Mouse (Mus musculus) lung, embryonic 15.5 days (tissue): ENCODE measurements around the gene Ppbp. TPM values are rescaled to one million over a fixed set of nuclear protein-coding genes. Genes with fewer than 3 reads are reported as not detected.

ENCODE experiments used
- ATAC-seq: fragments of 200-750 bp; cut with Nextera tagmentation; 2 replicates; pipeline ENCODE4 v1.8.0; 2017; ENCODE audit warnings: moderate number of reproducible peaks, borderline replicate concordance; ENCODE audit not compliant: low FRiP score, low TSS enrichment; ENCODE audit errors: extremely low read depth
- H3K27ac ChIP-seq: fragments of 300-500 bp; sonication (generic); 2 replicates; pipeline ENCODE4 v1.5.1; 2015; ENCODE audit warnings: moderate library complexity, mild to moderate bottlenecking, inconsistent platforms
- H3K27me3 ChIP-seq: fragments of 300-500 bp; sonication (generic); 2 replicates; pipeline ENCODE4 v1.6.1; 2015; ENCODE audit warnings: inconsistent platforms
- H3K36me3 ChIP-seq: fragments of 300-500 bp; sonication (generic); 2 replicates; pipeline ENCODE4 v1.6.1; 2015; ENCODE audit warnings: inconsistent platforms
- H3K4me1 ChIP-seq: fragments of 300-500 bp; sonication (generic); 2 replicates; pipeline ENCODE4 v1.6.1; 2015; ENCODE audit warnings: inconsistent platforms
- H3K4me2 ChIP-seq: fragments of 300-500 bp; sonication (generic); 2 replicates; pipeline ENCODE4 v1.6.1; 2015; ENCODE audit warnings: inconsistent platforms, mild to moderate bottlenecking, moderate library complexity
- H3K4me3 ChIP-seq: fragments of 300-500 bp; sonication (generic); 2 replicates; pipeline ENCODE4 v1.5.1; 2015; ENCODE audit warnings: mild to moderate bottlenecking, inconsistent platforms
- H3K9ac ChIP-seq: fragments of 300-500 bp; sonication (generic); 2 replicates; pipeline ENCODE4 v1.6.1; 2015; ENCODE audit warnings: inconsistent platforms
- H3K9me3 ChIP-seq: fragments of 300-500 bp; sonication (generic); 2 replicates; pipeline ENCODE4 v1.6.1; 2016; ENCODE audit warnings: inconsistent platforms
- WGBS: fragments of 180-500 bp; shearing (Covaris S2); methylation state at CpG from one replicate; pipeline ENCODE4 v1.1.7; 2015; 5-methylcytosine and 5-hydroxymethylcytosine counted together
- polyA plus RNA-seq: library from polyadenylated mRNA; unstranded; fragments of >200 nt; fragmentation: Nextera tagmentation; extraction: Ambion mirVana; gene quantifications from 2 replicates; pipeline ENCODE4 v1.2.1, GENCODE M21; 2015

Ppbp gene
- polyA plus RNA-seq, result 5.0 and 7.8 TPM in 2 replicates

DNA sequence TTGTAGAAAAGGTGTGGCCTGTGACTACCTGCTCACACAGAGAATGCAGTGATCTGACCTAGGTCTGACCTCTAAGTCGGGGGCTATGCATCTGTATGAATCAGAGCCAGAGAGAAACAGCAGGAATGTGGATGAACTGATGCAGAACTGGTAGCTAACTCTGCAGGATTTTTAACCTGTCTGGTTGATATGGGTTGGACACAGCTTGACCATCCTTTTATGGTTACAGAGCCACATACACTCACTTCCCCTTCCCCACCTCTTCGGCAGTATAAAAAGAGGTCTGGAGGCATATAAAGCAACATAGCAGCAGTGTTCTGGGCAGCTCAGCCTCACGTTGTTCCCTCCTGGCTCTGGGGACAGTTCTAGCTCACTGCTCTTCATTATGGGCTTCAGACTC lies at the start of gene Ppbp:
Ppbp (plus strand) TSS at position 301 of the 400 bp plus-strand sequence.
- Histone ChIP-seq H3K4me2 (no peak within 1 kb of the TSS), H3K9me3 (no peaks in the 10 kb centered on the region), H3K27me3 (no peaks in the 10 kb centered on the region), H3K36me3 (no peaks in the 10 kb centered on the region), H3K9ac (no peak within 1 kb of the TSS), H3K4me1 (peaks cover 28% of the 10 kb centered on the region), H3K4me3 (no peak within 1 kb of the TSS), H3K27ac (no peak within 1 kb of the TSS)
- no peak for ATAC-seq
- 55% methylated on average over 3 of the region's 3 CpGs for WGBS

- Histone ChIP-seq H3K27ac (no peak overlapping the region), H3K9ac (no peak overlapping the region), H3K4me2 (no peak overlapping the region), H3K27me3 (no peaks in the 10 kb centered on the region), H3K9me3 (no peaks in the 10 kb centered on the region), H3K4me1 (no peaks in the 10 kb centered on the region), H3K36me3 (no peaks in the 10 kb centered on the region), H3K4me3 (no peak overlapping the region)
- 82% methylated on average over 3 of the region's 3 CpGs for WGBS
- ATAC-seq, result no peak
These were observed 45.7 kb upstream of the Ppbp start for GRCm38 (mm10) chr5:90722656-90723055.

GRCm38 (mm10) chr5:90728254-90728653 lies 40.1 kb upstream of the Ppbp start:
- no peak for ATAC-seq
- H3K4me3 ChIP-seq, result no peak overlapping the region
- WGBS, result 44% methylated on average over 3 of the region's 3 CpGs
- no peak overlapping the region for H3K27ac ChIP-seq
- no peaks in the 10 kb centered on the region for H3K36me3 ChIP-seq
- no peak overlapping the region for H3K4me2 ChIP-seq
- H3K9me3 ChIP-seq, result no peaks in the 10 kb centered on the region
- H3K4me1 ChIP-seq, result 0 out of 2 replicates have a peak, but pooled peaks cover 3% of the 10 kb centered on the region
- no peak overlapping the region for H3K9ac ChIP-seq
- H3K27me3 ChIP-seq, result no peaks in the 10 kb centered on the region

DNA sequence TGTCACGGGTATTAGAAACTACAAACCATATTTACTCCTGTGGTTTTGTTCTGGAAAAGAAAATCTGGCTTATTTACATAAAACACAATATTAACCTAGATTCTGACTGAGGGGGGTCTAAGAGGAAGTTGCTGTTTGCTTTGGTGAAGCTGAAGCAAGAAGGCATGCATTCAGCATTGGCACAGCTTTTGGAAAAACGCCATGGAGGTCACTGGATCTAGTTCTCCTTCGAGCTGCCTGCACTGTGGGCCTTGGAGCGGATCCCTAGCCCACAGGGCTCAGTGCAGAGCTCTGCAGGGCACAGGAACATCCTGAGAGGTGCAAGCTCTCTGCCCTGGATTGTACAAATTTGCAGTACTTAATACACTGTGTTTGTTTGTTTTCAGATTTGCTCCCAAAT lies 36.8 kb upstream of the Ppbp start:
- ATAC-seq, result no peak
- Histone ChIP-seq H3K4me1 (0 out of 2 replicates have a peak, but pooled peaks cover 3% of the 10 kb centered on the region), H3K36me3 (no peaks in the 10 kb centered on the region), H3K27ac (no peak overlapping the region), H3K9me3 (no peaks in the 10 kb centered on the region), H3K27me3 (no peaks in the 10 kb centered on the region), H3K4me2 (no peak overlapping the region), H3K4me3 (no peak overlapping the region), H3K9ac (no peak overlapping the region)
- WGBS, result 48% methylated on average over 4 of the region's 4 CpGs

GRCm38 (mm10) chr5:90742029-90742428 lies 26.3 kb upstream of the Ppbp start:
- Histone ChIP-seq H3K36me3 (no peaks in the 10 kb centered on the region), H3K4me1 (no peaks in the 10 kb centered on the region), H3K27ac (no peak overlapping the region), H3K9ac (no peak overlapping the region), H3K9me3 (no peaks in the 10 kb centered on the region), H3K27me3 (no peaks in the 10 kb centered on the region), H3K4me3 (no peak overlapping the region), H3K4me2 (no peak overlapping the region)
- 55% methylated on average over 4 of the region's 4 CpGs for WGBS
- no peak for ATAC-seq

DNA sequence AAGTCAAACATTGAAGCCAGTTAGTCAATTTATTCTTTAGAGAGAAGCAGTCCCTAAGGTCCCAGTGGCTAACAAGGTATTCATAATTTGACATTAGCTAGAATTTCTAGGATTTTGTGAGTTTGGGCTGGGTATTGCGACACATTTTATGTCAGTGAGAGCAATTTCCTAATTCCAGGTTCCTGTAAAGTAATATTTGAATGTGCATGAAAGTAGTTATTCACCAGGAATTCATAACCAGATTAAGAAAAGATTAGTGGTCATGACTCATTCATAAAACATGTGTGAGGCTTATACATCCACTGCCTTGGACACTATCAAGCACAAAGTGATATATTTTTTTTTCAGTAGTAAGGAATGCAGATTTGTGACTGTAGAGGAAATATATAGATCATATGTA lies 14.4 kb upstream of the Ppbp start:
- Histone ChIP-seq H3K27me3 (peaks cover 2% of the 10 kb centered on the region), H3K4me3 (no peak overlapping the region), H3K36me3 (no peaks in the 10 kb centered on the region), H3K4me2 (no peak overlapping the region), H3K9me3 (no peaks in the 10 kb centered on the region), H3K9ac (no peak overlapping the region), H3K27ac (no peak overlapping the region), H3K4me1 (peaks cover 15% of the 10 kb centered on the region)
- WGBS, result 75% methylated on average over 1 of the region's 1 CpGs
- no peak for ATAC-seq

GRCm38 (mm10) chr5:90758020-90758605 lies 10.2 kb upstream of the Ppbp start:
- H3K4me1 ChIP-seq, result peaks cover 23% of the 10 kb centered on the region
- ATAC-seq, result peak; percentile 19; the same call in 1 of the 2 replicates
- 0 out of 2 replicates have a peak overlapping the region, but pooled peaks have one; percentile 6 for H3K4me2 ChIP-seq
- no peak overlapping the region for H3K27ac ChIP-seq
- no peak overlapping the region for H3K4me3 ChIP-seq
- 44% methylated on average over 5 of the region's 5 CpGs for WGBS
- H3K27me3 ChIP-seq, result peaks cover 12% of the 10 kb centered on the region
- no peak overlapping the region for H3K9ac ChIP-seq
- H3K36me3 ChIP-seq, result no peaks in the 10 kb centered on the region
- H3K9me3 ChIP-seq, result no peaks in the 10 kb centered on the region

- Histone ChIP-seq H3K4me1 (peaks cover 26% of the 10 kb centered on the region), H3K9ac (peak within 1 kb of the TSS; percentile 19; the same call in 1 of the 2 replicates), H3K27ac (no peak within 1 kb of the TSS), H3K36me3 (no peaks in the 10 kb centered on the region), H3K4me2 (peak within 1 kb of the TSS; percentile 63), H3K9me3 (no peaks in the 10 kb centered on the region), H3K4me3 (peak within 1 kb of the TSS; percentile 29), H3K27me3 (peaks cover 12% of the 10 kb centered on the region)
- WGBS, result 4% methylated on average over 32 of the region's 32 CpGs
- no peak; the same call in 1 of the 2 replicates for ATAC-seq
These were observed 8.9 kb upstream of the Ppbp start, which contains the start of gene Cxcl5 for GRCm38 (mm10) chr5:90759077-90760065. Gene Cxcl5 (plus strand): TSS chr5:90759360.

- WGBS, result 36% methylated on average over 4 of the region's 4 CpGs
- no peak for ATAC-seq
- H3K9ac ChIP-seq, result no peak overlapping the region
- H3K36me3 ChIP-seq, result no peaks in the 10 kb centered on the region
- no peaks in the 10 kb centered on the region for H3K9me3 ChIP-seq
- H3K27me3 ChIP-seq, result peaks cover 12% of the 10 kb centered on the region
- no peak overlapping the region for H3K4me2 ChIP-seq
- peaks cover 28% of the 10 kb centered on the region for H3K4me1 ChIP-seq
- no peak overlapping the region for H3K4me3 ChIP-seq
- H3K27ac ChIP-seq, result no peak overlapping the region
These were observed 8.0 kb upstream of the Ppbp start for GRCm38 (mm10) chr5:90760303-90760702.

GRCm38 (mm10) chr5:90760844-90761243 lies 7.5 kb upstream of the Ppbp start:
- H3K27me3 ChIP-seq, result peaks cover 12% of the 10 kb centered on the region
- H3K4me3 ChIP-seq, result no peak overlapping the region
- no peaks in the 10 kb centered on the region for H3K36me3 ChIP-seq
- H3K27ac ChIP-seq, result no peak overlapping the region
- H3K4me1 ChIP-seq, result peaks cover 34% of the 10 kb centered on the region
- WGBS, result 89% methylated on average over 2 of the region's 2 CpGs
- H3K9me3 ChIP-seq, result no peaks in the 10 kb centered on the region
- H3K9ac ChIP-seq, result no peak overlapping the region
- no peak for ATAC-seq
- no peak overlapping the region for H3K4me2 ChIP-seq

- no peak overlapping the region for H3K4me2 ChIP-seq
- no peaks in the 10 kb centered on the region for H3K36me3 ChIP-seq
- no peaks in the 10 kb centered on the region for H3K9me3 ChIP-seq
- H3K27ac ChIP-seq, result no peak overlapping the region
- 85% methylated on average over 3 of the region's 3 CpGs for WGBS
- ATAC-seq, result no peak
- H3K4me1 ChIP-seq, result peaks cover 37% of the 10 kb centered on the region
- H3K27me3 ChIP-seq, result peaks cover 12% of the 10 kb centered on the region
- no peak overlapping the region for H3K9ac ChIP-seq
- H3K4me3 ChIP-seq, result no peak overlapping the region
These were observed 6.5 kb upstream of the Ppbp start for GRCm38 (mm10) chr5:90761834-90762233.
